Mouse (Mus musculus) forebrain, embryonic 12.5 days (tissue): ENCODE data around the gene Lbr. TPM values are rescaled to one million over a fixed set of nuclear protein-coding genes. Genes with fewer than 3 reads are reported as not detected.

Source experiments
- ATAC-seq: fragments of 200-750 bp; cut with Nextera tagmentation; 2 replicates; pipeline ENCODE4 v1.8.0; 2017; ENCODE audit warnings: moderate TSS enrichment; ENCODE audit not compliant: low FRiP score
- H3K27ac ChIP-seq: fragments of 300-500 bp; sonication (generic); 2 replicates; pipeline ENCODE4 v1.5.1; 2016; ENCODE audit warnings: mild to moderate bottlenecking
- H3K27me3 ChIP-seq: fragments of 300-500 bp; sonication (generic); 2 replicates; pipeline ENCODE4 v1.6.1; 2016; ENCODE audit warnings: mild to moderate bottlenecking
- H3K36me3 ChIP-seq: fragments of 300-500 bp; sonication (generic); replicated peaks from 2 replicates; pipeline ENCODE4 v1.6.1; 2016; ENCODE audit warnings: mild to moderate bottlenecking
- H3K4me1 ChIP-seq: fragments of 300-500 bp; sonication (generic); 2 replicates; pipeline ENCODE4 v1.6.1; 2016
- H3K4me2 ChIP-seq: fragments of 300-500 bp; sonication (generic); 2 replicates; pipeline ENCODE4 v1.6.1; 2016; ENCODE audit warnings: mild to moderate bottlenecking, moderate library complexity
- H3K4me3 ChIP-seq: fragments of 300-500 bp; sonication (generic); replicated peaks from 2 replicates; pipeline ENCODE4 v1.5.1; 2016; ENCODE audit warnings: mild to moderate bottlenecking
- H3K9ac ChIP-seq: fragments of 300-500 bp; sonication (generic); 2 replicates; pipeline ENCODE4 v1.6.1; 2016; ENCODE audit warnings: mild to moderate bottlenecking
- H3K9me3 ChIP-seq: fragments of 300-500 bp; sonication (generic); 2 replicates; pipeline ENCODE4 v1.6.1; 2016
- WGBS: fragments of 180-500 bp; shearing (Covaris S2); methylation state at CpG from one replicate; pipeline ENCODE4 v1.1.7; 2016; 5-methylcytosine and 5-hydroxymethylcytosine counted together
- polyA plus RNA-seq: library from polyadenylated mRNA; unstranded; fragments of >200 nt; fragmentation: Nextera tagmentation; extraction: Ambion mirVana; gene quantifications from 2 replicates; pipeline ENCODE4 v1.2.1, GENCODE M21; 2016

Lbr gene
- polyA plus RNA-seq, result 151 and 161 TPM in 2 replicates

DNA sequence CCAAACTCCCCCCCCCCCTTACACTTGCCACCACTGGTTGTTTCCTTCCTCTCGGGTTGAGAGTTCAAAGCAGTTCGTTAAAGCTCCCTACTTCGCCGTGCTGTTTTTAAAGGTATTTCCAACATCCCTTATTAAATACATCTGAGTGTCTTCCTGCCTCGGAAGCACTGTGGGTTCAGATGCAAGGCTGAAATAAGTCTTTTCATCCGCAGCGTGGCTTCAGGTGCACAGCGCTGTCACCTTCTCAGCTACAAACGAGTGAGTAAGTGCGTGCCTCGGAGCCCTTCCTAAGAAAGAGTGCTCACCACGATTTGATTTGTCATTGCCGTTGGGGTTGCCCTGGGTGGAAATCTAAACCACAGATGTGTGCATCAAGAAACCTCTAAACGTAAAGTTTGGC, at the start of gene Lbr:
Gene Lbr (minus strand): TSS at position 266 of the 400 bp plus-strand sequence.
- peaks cover 28% of the 10 kb centered on the region for H3K4me1 ChIP-seq
- H3K4me2 ChIP-seq, result peak within 1 kb of the TSS; percentile 65
- peak within 1 kb of the TSS; percentile 94 for H3K27ac ChIP-seq
- no peak for ATAC-seq
- no peaks in the 10 kb centered on the region for H3K27me3 ChIP-seq
- no peaks in the 10 kb centered on the region for H3K9me3 ChIP-seq
- peak within 1 kb of the TSS; percentile 89 for H3K4me3 ChIP-seq
- no peaks in the 10 kb centered on the region for H3K36me3 ChIP-seq
- peak within 1 kb of the TSS; percentile 94 for H3K9ac ChIP-seq
- WGBS, result 0% methylated on average over 14 of the region's 14 CpGs

- Histone ChIP-seq H3K4me3 (no peak overlapping the region), H3K36me3 (no peaks in the 10 kb centered on the region), H3K9ac (no peak overlapping the region), H3K9me3 (no peaks in the 10 kb centered on the region), H3K27ac (no peak overlapping the region), H3K27me3 (no peaks in the 10 kb centered on the region), H3K4me2 (no peak overlapping the region), H3K4me1 (peaks cover 4% of the 10 kb centered on the region)
- 88% methylated on average over 7 of the region's 7 CpGs for WGBS
- ATAC-seq, result no peak
Measured at GRCm38 (mm10) chr1:181889670-181890069, 46.8 kb upstream of the Lbr start.

- H3K27ac ChIP-seq, result no peak overlapping the region
- WGBS, result 8% methylated on average over 11 of the region's 11 CpGs
- H3K4me1 ChIP-seq, result peaks cover 4% of the 10 kb centered on the region
Measured at GRCm38 (mm10) chr1:181888801-181889200, 46.0 kb upstream of the Lbr start.

DNA sequence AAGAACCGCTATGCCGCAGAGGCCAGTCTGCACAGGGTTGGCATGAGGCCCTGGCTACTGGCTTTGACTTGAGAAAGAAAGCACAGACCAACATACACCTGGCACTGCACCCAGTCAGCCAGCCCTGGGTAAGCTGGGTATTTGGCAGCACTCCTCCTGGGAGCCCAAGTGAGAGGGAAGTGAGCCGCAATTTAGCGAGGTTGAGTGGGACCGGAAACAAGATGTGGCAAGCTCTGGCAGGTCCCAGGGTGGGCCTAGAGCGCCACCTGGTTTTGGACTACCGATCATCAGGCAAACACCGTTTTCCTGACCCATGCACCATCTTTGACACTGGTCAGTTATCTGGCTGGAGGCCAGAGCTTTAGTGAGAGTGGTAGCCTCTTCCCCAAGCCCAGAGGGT, 38.7 kb upstream of the Lbr start:
- no peak overlapping the region for H3K9ac ChIP-seq
- H3K4me1 ChIP-seq, result peaks cover 4% of the 10 kb centered on the region; the same call in 1 of the 2 replicates
- WGBS, result 39% methylated on average over 8 of the region's 8 CpGs
- H3K27me3 ChIP-seq, result no peaks in the 10 kb centered on the region
- no peak for ATAC-seq
- H3K36me3 ChIP-seq, result no peaks in the 10 kb centered on the region
- no peak overlapping the region for H3K27ac ChIP-seq
- no peak overlapping the region for H3K4me3 ChIP-seq
- no peaks in the 10 kb centered on the region for H3K9me3 ChIP-seq
- H3K4me2 ChIP-seq, result no peak overlapping the region

More at GRCm38 (mm10) chr1:181888801-181889200, 46.0 kb upstream of the Lbr start:
- no peak overlapping the region for H3K9ac ChIP-seq
- no peaks in the 10 kb centered on the region for H3K27me3 ChIP-seq
- peak; percentile 83 for ATAC-seq
- no peaks in the 10 kb centered on the region for H3K9me3 ChIP-seq
- H3K4me2 ChIP-seq, result no peak overlapping the region
- H3K36me3 ChIP-seq, result no peaks in the 10 kb centered on the region
- H3K4me3 ChIP-seq, result no peak overlapping the region

DNA sequence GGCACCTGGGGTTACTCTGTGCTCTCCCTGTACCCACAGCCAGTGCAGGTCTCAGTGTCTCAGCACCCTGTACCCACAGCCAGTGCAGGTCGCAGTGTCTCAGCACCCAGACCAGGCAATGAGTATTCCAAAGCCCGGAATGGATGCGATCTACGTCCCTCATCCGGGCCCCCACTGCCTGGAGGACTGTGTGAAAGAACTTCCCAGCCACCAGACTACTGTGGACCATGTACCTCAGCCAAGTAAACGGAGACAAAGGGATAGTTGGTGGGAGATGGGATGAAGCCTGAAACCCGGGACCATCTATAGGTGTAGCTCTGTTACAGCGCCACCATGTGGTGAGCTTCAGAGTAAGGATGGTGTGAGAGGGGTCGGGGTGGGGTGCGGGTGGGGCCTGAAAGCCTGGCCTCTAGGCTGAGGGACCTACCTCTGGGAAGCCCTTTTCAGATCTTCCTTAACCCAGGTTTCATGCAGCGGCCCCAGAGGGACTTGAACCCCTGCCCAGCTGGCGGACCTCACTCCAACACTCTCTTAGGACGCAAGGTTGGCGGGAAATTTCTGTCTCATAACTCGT, 38.0 kb upstream of the Lbr start:
- Histone ChIP-seq H3K27me3 (no peaks in the 10 kb centered on the region), H3K4me3 (no peak overlapping the region), H3K4me1 (peaks cover 4% of the 10 kb centered on the region; the same call in 1 of the 2 replicates), H3K36me3 (no peaks in the 10 kb centered on the region), H3K4me2 (no peak overlapping the region), H3K9me3 (no peaks in the 10 kb centered on the region), H3K27ac (no peak overlapping the region), H3K9ac (no peak overlapping the region)
- 50% methylated on average over 15 of the region's 15 CpGs for WGBS
- ATAC-seq, result no peak

DNA sequence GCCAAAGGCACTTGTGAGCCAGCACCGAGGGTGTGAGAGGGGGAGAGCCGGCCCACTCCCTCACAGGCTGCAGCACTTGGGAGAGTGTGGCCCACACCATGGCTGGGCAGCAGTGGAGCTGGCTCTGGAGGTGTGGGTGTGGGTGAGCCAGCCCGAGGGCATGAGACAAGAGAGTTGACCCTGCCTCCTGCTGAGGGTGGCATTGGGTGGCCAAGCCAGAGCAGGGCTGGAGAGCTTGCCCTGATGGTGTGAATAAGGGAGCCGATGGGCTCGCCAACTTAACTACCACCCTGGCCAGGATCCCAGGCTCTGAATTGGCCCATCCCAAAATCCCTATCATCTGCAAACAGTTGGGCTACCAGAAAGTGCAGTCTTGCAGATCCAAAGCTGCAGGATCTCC, 35.6 kb upstream of the Lbr start:
- no peaks in the 10 kb centered on the region for H3K27me3 ChIP-seq
- H3K9ac ChIP-seq, result no peak overlapping the region
- no peaks in the 10 kb centered on the region for H3K36me3 ChIP-seq
- H3K9me3 ChIP-seq, result no peaks in the 10 kb centered on the region
- no peak for ATAC-seq
- 76% methylated on average over 5 of the region's 5 CpGs for WGBS
- peaks cover 4% of the 10 kb centered on the region; the same call in 1 of the 2 replicates for H3K4me1 ChIP-seq
- H3K4me2 ChIP-seq, result no peak overlapping the region
- no peak overlapping the region for H3K4me3 ChIP-seq
- H3K27ac ChIP-seq, result no peak overlapping the region

DNA sequence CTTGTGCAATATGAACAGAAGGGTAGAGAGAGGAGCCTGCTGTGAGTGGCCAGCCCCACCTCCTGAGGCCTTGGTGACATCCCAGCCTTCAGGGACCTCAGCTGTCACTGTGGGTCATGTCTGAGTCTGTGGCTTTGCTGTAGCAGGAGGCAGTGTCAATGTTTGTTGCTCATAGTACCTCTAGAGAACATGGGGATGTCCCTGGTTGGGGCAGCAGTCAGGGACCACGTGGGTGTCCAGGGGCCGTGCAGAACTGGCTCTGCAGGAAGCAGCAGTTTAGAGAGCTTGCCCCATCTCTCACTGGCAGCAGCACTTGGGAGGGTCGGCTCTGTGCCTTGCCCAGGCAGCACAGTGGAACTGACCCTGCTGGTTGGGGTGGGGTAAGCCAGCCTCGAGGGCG, 34.2 kb upstream of the Lbr start:
- Histone ChIP-seq H3K27me3 (no peaks in the 10 kb centered on the region), H3K4me1 (peaks cover 4% of the 10 kb centered on the region; the same call in 1 of the 2 replicates), H3K9me3 (no peaks in the 10 kb centered on the region), H3K36me3 (no peaks in the 10 kb centered on the region), H3K9ac (no peak overlapping the region), H3K4me3 (no peak overlapping the region), H3K4me2 (no peak overlapping the region), H3K27ac (no peak overlapping the region)
- WGBS, result 60% methylated on average over 5 of the region's 5 CpGs
- ATAC-seq, result no peak

DNA sequence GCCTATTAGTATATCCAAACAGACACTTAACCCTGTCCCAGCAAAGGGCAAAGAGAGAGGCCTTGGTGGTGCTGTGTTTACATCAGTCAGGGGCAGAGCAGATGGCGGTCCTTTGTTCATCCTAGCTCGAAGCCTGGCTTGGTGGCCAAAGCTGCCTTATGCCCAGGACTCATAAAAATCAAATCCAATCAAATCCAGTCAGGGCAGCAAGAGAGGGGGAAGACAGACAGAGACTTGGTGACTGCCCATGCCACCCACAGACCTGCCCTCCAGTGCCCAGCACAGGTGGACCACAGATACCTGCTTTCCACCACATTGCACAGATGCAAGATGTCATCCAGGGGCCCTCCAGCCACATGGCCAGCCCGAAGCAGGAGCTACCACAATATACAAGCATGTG, 33.8 kb upstream of the Lbr start:
- Histone ChIP-seq H3K36me3 (no peaks in the 10 kb centered on the region), H3K9me3 (no peaks in the 10 kb centered on the region), H3K4me2 (no peak overlapping the region), H3K4me3 (no peak overlapping the region), H3K27me3 (no peaks in the 10 kb centered on the region), H3K4me1 (peaks cover under 1% of the 10 kb centered on the region; the same call in 1 of the 2 replicates), H3K9ac (no peak overlapping the region), H3K27ac (no peak overlapping the region)
- no peak for ATAC-seq
- WGBS, result 77% methylated on average over 3 of the region's 3 CpGs

DNA sequence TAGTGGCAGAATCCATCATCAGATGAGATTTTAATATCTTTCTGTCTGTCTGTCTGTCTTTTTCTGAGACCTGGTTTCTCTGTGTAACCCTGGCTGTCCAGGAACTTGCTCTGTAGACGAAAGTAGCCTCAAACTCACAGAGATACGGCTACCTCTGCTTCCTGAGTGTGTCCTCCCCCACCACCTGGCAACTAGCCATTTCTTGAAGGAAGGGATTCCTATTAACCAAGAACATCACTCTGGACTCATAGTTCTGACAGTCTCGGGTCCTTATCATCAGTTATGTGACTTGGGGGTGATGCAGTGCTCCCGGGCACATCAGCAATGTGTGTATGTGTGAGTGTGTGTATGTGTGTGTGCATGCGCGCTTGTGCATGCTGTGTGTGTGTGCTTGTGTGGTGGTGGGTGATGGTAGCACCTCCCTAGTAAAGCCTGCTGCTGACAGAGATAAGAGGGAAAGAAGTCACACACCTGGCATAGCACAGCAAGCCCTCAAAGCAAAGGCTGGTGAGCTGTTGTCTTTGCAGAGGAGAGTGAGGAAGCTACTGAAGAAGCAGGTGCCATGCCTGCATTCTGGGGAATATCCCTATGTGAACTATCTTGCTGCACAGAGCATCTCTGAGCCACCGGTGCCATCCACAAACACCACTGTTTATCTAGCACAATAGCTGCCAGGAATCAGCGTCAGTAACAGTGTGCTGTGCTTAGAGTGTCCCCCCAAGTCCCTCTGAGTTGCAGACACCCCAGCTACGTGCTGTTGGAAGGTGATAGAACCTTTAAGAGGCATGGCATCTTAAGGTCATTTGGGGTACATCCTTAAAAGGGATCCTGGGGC, 30.5 kb upstream of the Lbr start:
- Histone ChIP-seq H3K4me2 (no peak overlapping the region), H3K4me1 (no peaks in the 10 kb centered on the region; the same call in 1 of the 2 replicates), H3K27ac (no peak overlapping the region), H3K9me3 (no peaks in the 10 kb centered on the region), H3K36me3 (no peaks in the 10 kb centered on the region), H3K4me3 (no peak overlapping the region), H3K9ac (no peak overlapping the region), H3K27me3 (no peaks in the 10 kb centered on the region)
- ATAC-seq, result no peak
- 86% methylated on average over 9 of the region's 9 CpGs for WGBS

DNA sequence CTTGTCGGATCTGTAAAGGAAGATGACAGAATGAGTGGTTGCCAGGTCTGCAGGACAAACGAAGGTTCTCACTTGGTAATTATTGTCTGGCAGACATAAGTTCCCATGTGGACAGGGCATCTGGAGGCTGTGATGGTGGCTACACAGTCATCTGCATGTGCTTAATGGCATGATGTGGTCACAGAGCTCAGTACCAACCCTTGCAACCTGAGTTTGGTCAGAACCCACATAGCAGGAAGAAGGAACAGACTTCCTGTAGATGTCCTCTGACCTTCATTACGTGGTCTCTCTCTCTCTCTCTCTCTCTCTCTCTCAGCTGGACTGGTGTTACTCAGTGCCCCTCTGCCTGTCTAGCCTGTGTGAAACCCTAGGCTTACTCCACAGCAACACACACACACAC, 29.8 kb upstream of the Lbr start:
- no peaks in the 10 kb centered on the region for H3K9me3 ChIP-seq
- no peak overlapping the region for H3K4me3 ChIP-seq
- 91% methylated on average over 3 of the region's 3 CpGs for WGBS
- H3K4me2 ChIP-seq, result no peak overlapping the region
- H3K36me3 ChIP-seq, result no peaks in the 10 kb centered on the region
- H3K9ac ChIP-seq, result no peak overlapping the region
- H3K27ac ChIP-seq, result no peak overlapping the region
- H3K4me1 ChIP-seq, result no peaks in the 10 kb centered on the region; the same call in 1 of the 2 replicates
- no peak for ATAC-seq
- no peaks in the 10 kb centered on the region for H3K27me3 ChIP-seq

- H3K4me2 ChIP-seq, result no peak overlapping the region
- no peak for ATAC-seq
- WGBS, result 76% methylated on average over 6 of the region's 6 CpGs
Measured at GRCm38 (mm10) chr1:181866429-181867280, 23.8 kb upstream of the Lbr start.

GRCm38 (mm10) chr1:181865863-181866216, 23.0 kb upstream of the Lbr start:
- Histone ChIP-seq H3K27me3 (no peaks in the 10 kb centered on the region), H3K9ac (no peak overlapping the region), H3K9me3 (no peaks in the 10 kb centered on the region), H3K4me1 (peaks cover 7% of the 10 kb centered on the region), H3K4me2 (no peak overlapping the region), H3K27ac (no peak overlapping the region), H3K4me3 (no peak overlapping the region), H3K36me3 (no peaks in the 10 kb centered on the region)
- ATAC-seq, result no peak
- WGBS, result 84% methylated on average over 5 of the region's 5 CpGs

More at GRCm38 (mm10) chr1:181866429-181867280, 23.8 kb upstream of the Lbr start:
- Histone ChIP-seq H3K27ac (no peak overlapping the region), H3K4me1 (peaks cover 7% of the 10 kb centered on the region), H3K4me3 (no peak overlapping the region), H3K9me3 (no peaks in the 10 kb centered on the region), H3K27me3 (no peaks in the 10 kb centered on the region), H3K9ac (no peak overlapping the region), H3K36me3 (no peaks in the 10 kb centered on the region)
